33 mouse cellular contexts compared by ENCODE assay signal in the genomic region with DNA sequence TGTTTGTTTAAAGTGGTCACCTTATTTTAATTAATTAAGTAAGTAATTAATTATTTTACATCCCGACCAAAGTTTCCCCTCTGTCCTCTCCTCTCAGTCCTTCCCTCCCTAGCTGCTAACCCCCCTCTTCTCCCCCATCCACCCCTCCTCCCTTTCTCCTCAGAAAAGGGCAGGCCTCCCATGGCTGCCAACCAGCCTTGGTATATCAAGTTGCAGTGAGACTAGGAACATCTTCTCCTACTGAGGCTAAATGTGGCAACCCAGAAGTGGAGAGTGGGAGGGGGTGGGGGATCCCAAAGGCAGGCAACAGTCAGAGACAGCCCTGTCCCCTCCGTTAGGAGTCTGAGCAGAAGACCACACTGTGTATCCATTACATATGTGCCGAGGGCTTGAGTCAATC. TPM values are rescaled to one million over a fixed set of nuclear protein-coding genes. Genes with fewer than 3 reads are reported as not detected.
DNase-seq lines count a peak whose midpoint lies in the region; ATAC-seq and TF ChIP-seq lines count a peak whose summit lies in the region.
"Had no signal": no experiment of that assay in that cellular context is flagged by ENCODE, and none has a peak within 500 bp of the region (broad histone marks: within the 10 kb centered on the region; RNA-seq: fewer than 3 reads in every experiment).

No protein-coding gene starts in this region.

- no peak for ATAC-seq in heart, postnatal 0 days (ENCODE audit: insufficient read depth, low read depth)
- ATAC-seq in embryonic facial prominence, embryonic 15.5 days (ENCODE audit: insufficient number of reproducible peaks, low FRiP score, low TSS enrichment, low read depth) = 0 out of 2 replicates have a peak, but pooled peaks have one; percentile 60
- ATAC-seq: CD4-positive, CD25-positive, alpha-beta regulatory T cell, adult 4 months; forebrain, embryonic 14.5 days; forebrain, postnatal 0 days; intestine, postnatal 0 days had no signal

- H3K4me1 ChIP-seq in heart, postnatal 0 days (ENCODE audit: control insufficient read depth, insufficient read depth) = peaks cover 15% of the 10 kb centered on the region
- 0 out of 2 replicates have a peak, but pooled peaks cover 3% of the 10 kb centered on the region for H3K4me1 ChIP-seq in embryonic facial prominence, embryonic 15.5 days
- H3K4me1 ChIP-seq: hindbrain, embryonic 15.5 days had no signal

- H3K27ac ChIP-seq in gastrocnemius, adult 2 months = peak overlapping the region; percentile 88
- peak overlapping the region; percentile 16; the same call in 1 of the 2 replicates for H3K27ac ChIP-seq in heart, postnatal 0 days (ENCODE audit: low read depth)
- no peak overlapping the region for H3K27ac ChIP-seq in embryonic facial prominence, embryonic 15.5 days (replicated peaks)
- H3K27ac ChIP-seq: embryonic facial prominence, embryonic 13.5 days; heart, embryonic 15.5 days; hindbrain, embryonic 12.5 days; hindbrain, embryonic 15.5 days had no signal

- no peak overlapping the region for H3K4me3 ChIP-seq in gastrocnemius, adult 2 months
- H3K4me3 ChIP-seq in heart, postnatal 0 days (ENCODE audit: low read depth, low read length) = no peak overlapping the region
- no peak overlapping the region for H3K4me3 ChIP-seq in embryonic facial prominence, embryonic 15.5 days (replicated peaks)
- H3K4me3 ChIP-seq: embryonic facial prominence, embryonic 13.5 days; heart, embryonic 12.5 days; heart, embryonic 15.5 days; hindbrain, embryonic 12.5 days; hindbrain, embryonic 15.5 days had no signal

- H3K36me3 ChIP-seq in heart, postnatal 0 days (replicated peaks; ENCODE audit: control insufficient read depth, insufficient read depth, low read length) = no peaks in the 10 kb centered on the region
- H3K36me3 ChIP-seq in embryonic facial prominence, embryonic 15.5 days = no peaks in the 10 kb centered on the region
- H3K36me3 ChIP-seq: embryonic facial prominence, embryonic 13.5 days; heart, embryonic 12.5 days; heart, embryonic 15.5 days; hindbrain, embryonic 12.5 days; hindbrain, embryonic 15.5 days had no signal

- H3K4me2 ChIP-seq in heart, postnatal 0 days (ENCODE audit: low read depth, low read length) = no peak overlapping the region
- no peak overlapping the region for H3K4me2 ChIP-seq in embryonic facial prominence, embryonic 15.5 days (replicated peaks)
- H3K4me2 ChIP-seq: embryonic facial prominence, embryonic 13.5 days; heart, embryonic 12.5 days; heart, embryonic 15.5 days; hindbrain, embryonic 12.5 days; hindbrain, embryonic 15.5 days had no signal

- intact Hi-C loops in gastrocnemius, adult 2 months (cut with DNase I) = no loop called here
- intact Hi-C loops in gastrocnemius, postnatal 36 days (cut with DNase I) = no loop called here
- intact Hi-C loops in heart, postnatal 25 days (cut with DNase I) = no loop called here

- H3K27me3 ChIP-seq in heart, postnatal 0 days (ENCODE audit: control insufficient read depth, insufficient read depth, low read length) = no peaks in the 10 kb centered on the region
- H3K27me3 ChIP-seq in embryonic facial prominence, embryonic 15.5 days = no peaks in the 10 kb centered on the region
- H3K27me3 ChIP-seq: embryonic facial prominence, embryonic 13.5 days; heart, embryonic 12.5 days; heart, embryonic 15.5 days; hindbrain, embryonic 12.5 days; hindbrain, embryonic 15.5 days had no signal

- TF ChIP-seq EP300 in heart, postnatal 0 days (IDR thresholded peaks at IDR 0.05; ENCODE audit: low read depth) = no peak

- no peaks in the 10 kb centered on the region for H3K9me3 ChIP-seq in heart, postnatal 0 days (replicated peaks; ENCODE audit: control insufficient read depth, low read length)
- H3K9me3 ChIP-seq in embryonic facial prominence, embryonic 15.5 days (replicated peaks) = no peaks in the 10 kb centered on the region
- H3K9me3 ChIP-seq: embryonic facial prominence, embryonic 13.5 days; hindbrain, embryonic 12.5 days; hindbrain, embryonic 15.5 days had no signal

- no peak overlapping the region for H3K9ac ChIP-seq in heart, postnatal 0 days (replicated peaks; ENCODE audit: low read depth, low read length)
- H3K9ac ChIP-seq in embryonic facial prominence, embryonic 15.5 days = no peak overlapping the region
- H3K9ac ChIP-seq: embryonic facial prominence, embryonic 13.5 days; forebrain, postnatal 0 days; heart, embryonic 12.5 days; heart, embryonic 15.5 days; hindbrain, embryonic 12.5 days; hindbrain, embryonic 15.5 days had no signal

- 51% methylated on average over 3 of the region's 3 CpGs for WGBS in heart, postnatal 0 days
- WGBS in embryonic facial prominence, embryonic 15.5 days = 31% methylated on average over 3 of the region's 3 CpGs

- TF ChIP-seq CTCF in gastrocnemius, adult 2 months (IDR thresholded peaks at IDR 0.05) = no peak
- TF ChIP-seq CTCF in heart, postnatal 0 days (IDR thresholded peaks at IDR 0.05; ENCODE audit: low read depth) = no peak

- peak; percentile 77 for DNase-seq in gastrocnemius, adult 2 months
- no peak for DNase-seq in gastrocnemius, postnatal 36 days
- DNase-seq in heart, postnatal 0 days (ENCODE audit: low spot score) = no peak
- no peak for DNase-seq in heart, postnatal 25 days (ENCODE audit: low spot score)
- peak; percentile 49 for DNase-seq in gastrocnemius, postnatal 25 days
- no peak for DNase-seq in spleen, adult 18-20 months
- DNase-seq: adrenal gland, adult 2 months; adrenal gland, postnatal 14 days; cerebellum, adult 11 months; cerebellum, adult 2 months; cerebellum, adult 9-11 months; cerebellum, postnatal 25 days; forebrain, postnatal 0 days; heart, postnatal 14 days; kidney, adult 9 months had no signal

RNA-seq across cellular contexts. Expression of gene Arhgap35, which starts 20.3 kb away (rescaled TPM):
- 10 to 100 TPM; 19.3 to 20.6 TPM for total RNA-seq in gastrocnemius, adult 2 months (2021)
- 10 to 100 TPM; 16.1 to 16.3 TPM for total RNA-seq in gastrocnemius, postnatal 36 days (2021)
- 57.5 and 67.6 TPM in 2 replicates for total RNA-seq in heart, postnatal 0 days (2014; rRNA removed; ENCODE audit: low replicate concordance)
- 9.7 and 10.0 TPM in 2 replicates for polyA plus RNA-seq in heart, postnatal 0 days (2015; fragmentation: Nextera tagmentation; extraction: Ambion mirVana)
- total RNA-seq in heart, postnatal 25 days (2021) = 10 to 100 TPM; 34.2 to 35.8 TPM
- 16.8 and 17.2 TPM in 2 replicates for polyA plus RNA-seq in embryonic facial prominence, embryonic 15.5 days (2015; fragmentation: Nextera tagmentation; extraction: Ambion mirVana)
- 10 to 100 TPM; 15.3 to 16.5 TPM for total RNA-seq in gastrocnemius, postnatal 25 days (2021)

RNA-seq across cellular contexts. Expression of gene Ceacam15, which starts 40.4 kb away (rescaled TPM):
- total RNA-seq in gastrocnemius, adult 2 months (2021) = not detected
- not detected for total RNA-seq in gastrocnemius, postnatal 36 days (2021)
- total RNA-seq in heart, postnatal 0 days (2014; rRNA removed; ENCODE audit: low replicate concordance) = 0.19 and 1.6 TPM in 2 replicates
- polyA plus RNA-seq in heart, postnatal 0 days (2015; fragmentation: Nextera tagmentation; extraction: Ambion mirVana) = 1.5 and 2.5 TPM in 2 replicates
- total RNA-seq in heart, postnatal 25 days (2021) = not detected
- polyA plus RNA-seq in embryonic facial prominence, embryonic 15.5 days (2015; fragmentation: Nextera tagmentation; extraction: Ambion mirVana) = not detected in 2 replicates
- total RNA-seq in gastrocnemius, postnatal 25 days (2021) = not detected
- total RNA-seq: adrenal gland, adult 2 months; adrenal gland, postnatal 14 days; adrenal gland, postnatal 4 days; common myeloid progenitor, adult 5-6 weeks; forebrain, postnatal 0 days; granulocyte monocyte progenitor cell, adult 5-6 weeks; heart, adult 8-10 months; heart, postnatal 14 days; hematopoietic stem cell, adult 5-6 weeks; MEL had no signal
- polyA plus RNA-seq: adrenal gland, adult 2 months; C2C12; cerebellum, adult 2 months; embryonic facial prominence, embryonic 13.5 days; forebrain, embryonic 11.5 days; forebrain, embryonic 14.5 days; forebrain, postnatal 0 days; hindbrain, embryonic 12.5 days; hindbrain, embryonic 15.5 days; intestine, embryonic 14.5 days; intestine, postnatal 0 days had no signal

Comparison
In these comparisons a context has a peak if more than half of its experiments do, and no peak if none do; other contexts are left out.
1. DNase-seq: peak in gastrocnemius, adult 2 months (single experiment) and gastrocnemius, postnatal 25 days (single experiment); none in gastrocnemius, postnatal 36 days (0 of 2), heart, postnatal 0 days (single experiment), heart, postnatal 25 days (single experiment) and spleen, adult 18-20 months (0 of 2).